Mouse (Mus musculus): ENCODE results near the gene Skp2.

The Skp2 gene

GRCm38 (mm10) chr15:9113556-9113955 lies 41.7 kb downstream of the Skp2 start:
- DNase-seq (ENCODE audit: low read depth) = no peak

GRCm38 (mm10) chr15:9111648-9112047 lies 43.6 kb downstream of the Skp2 start:
- no peak for DNase-seq (ENCODE audit: low read depth)

GRCm38 (mm10) chr15:9110526-9111347 lies 44.5 kb downstream of the Skp2 start:
- no peak for DNase-seq (ENCODE audit: low read depth)

- no peak for DNase-seq (ENCODE audit: low read depth)
Observed at GRCm38 (mm10) chr15:9106303-9107074, 48.7 kb downstream of the Skp2 start.

- no peak for DNase-seq (ENCODE audit: low read depth)
Observed at GRCm38 (mm10) chr15:9100446-9101077, 54.7 kb downstream of the Skp2 start.

- DNase-seq (ENCODE audit: low read depth) = no peak
Observed at GRCm38 (mm10) chr15:9096865-9097264, 58.4 kb downstream of the Skp2 start.

- no peak for DNase-seq (ENCODE audit: low read depth)
Observed at GRCm38 (mm10) chr15:9094366-9094750, 60.9 kb downstream of the Skp2 start.

GRCm38 (mm10) chr15:9093598-9094365 lies 61.4 kb downstream of the Skp2 start:
- no peak for DNase-seq (ENCODE audit: low read depth)

GRCm38 (mm10) chr15:9090662-9091061 lies 64.6 kb downstream of the Skp2 start:
- DNase-seq (ENCODE audit: low read depth) = no peak

GRCm38 (mm10) chr15:9089136-9089720 lies 66.0 kb downstream of the Skp2 start:
- DNase-seq (ENCODE audit: low read depth) = no peak

- no peak for DNase-seq (ENCODE audit: low read depth)
Observed at GRCm38 (mm10) chr15:9088683-9089072, 66.5 kb downstream of the Skp2 start.

- no peak for DNase-seq (ENCODE audit: low read depth)
Observed at GRCm38 (mm10) chr15:9087895-9088682, 67.1 kb downstream of the Skp2 start.

- no peak for DNase-seq (ENCODE audit: low read depth)
Observed at GRCm38 (mm10) chr15:9087421-9087820, 67.8 kb downstream of the Skp2 start.

GRCm38 (mm10) chr15:9086813-9087212 lies 68.4 kb downstream of the Skp2 start:
- no peak for DNase-seq (ENCODE audit: low read depth)

GRCm38 (mm10) chr15:9082753-9083152 lies 72.5 kb downstream of the Skp2 start:
- DNase-seq (ENCODE audit: low read depth) = no peak

- DNase-seq (ENCODE audit: low read depth) = no peak
Observed at GRCm38 (mm10) chr15:9081294-9081693, 73.9 kb downstream of the Skp2 start.

GRCm38 (mm10) chr15:9080206-9080605 lies 75.0 kb downstream of the Skp2 start:
- DNase-seq (ENCODE audit: low read depth) = no peak

GRCm38 (mm10) chr15:9079626-9080025 lies 75.6 kb downstream of the Skp2 start:
- no peak for DNase-seq (ENCODE audit: low read depth)

- DNase-seq (ENCODE audit: low read depth) = no peak
Observed at GRCm38 (mm10) chr15:9078481-9079300, 76.5 kb downstream of the Skp2 start.

GRCm38 (mm10) chr15:9075608-9076200 lies 79.5 kb downstream of the Skp2 start:
- DNase-seq (ENCODE audit: low read depth) = no peak
